Mouse (Mus musculus) spleen, adult 2 months (tissue): ENCODE measurements around the gene Acot12. TPM values are rescaled to one million over a fixed set of nuclear protein-coding genes. Genes with fewer than 3 reads are reported as not detected.
"Not testable (repeated sequence)": the region's sequence is repeated elsewhere in the genome, so short reads cannot be mapped to it uniquely, and the experiment has no call there.

Source experiments
- DNase-seq, 2 experiments: peaks; one replicate each; pipeline versions ENCODE4 v3.0.0 to v3.0.0-alpha.2; 2012 to 2021; ENCODE audit warnings: low spot score in 2 of 2, low read depth in 1 of 2
- H3K27ac ChIP-seq: fragments of 200-500 bp; 2 replicates; pipeline ENCODE4 v1.5.1; 2012; ENCODE audit warnings: low read length, inconsistent platforms; ENCODE audit not compliant: insufficient read depth
- H3K27me3 ChIP-seq: fragments of 200-500 bp; 2 replicates; pipeline ENCODE4 v1.6.1; 2012; ENCODE audit warnings: mild to moderate bottlenecking, moderate library complexity, low read length, inconsistent platforms; ENCODE audit not compliant: control insufficient read depth, insufficient read depth
- H3K36me3 ChIP-seq: fragments of 200-500 bp; 2 replicates; pipeline ENCODE4 v1.6.1; 2012; ENCODE audit warnings: mild to moderate bottlenecking, low read length, inconsistent platforms; ENCODE audit not compliant: control insufficient read depth, insufficient read depth
- H3K4me1 ChIP-seq: fragments of 200-500 bp; 2 replicates; pipeline ENCODE4 v1.6.1; 2011; ENCODE audit warnings: inconsistent platforms; ENCODE audit not compliant: control insufficient read depth, insufficient read depth, insufficient read length
- H3K4me3 ChIP-seq: fragments of 200-500 bp; 2 replicates; pipeline ENCODE4 v1.5.1; 2011; ENCODE audit warnings: mild to moderate bottlenecking, inconsistent platforms; ENCODE audit not compliant: insufficient read depth, insufficient read length; ENCODE audit errors: extremely low read depth
- CTCF ChIP-seq: fragments of 200-500 bp; IDR thresholded peaks from 2 replicates; pipeline ENCODE4 v1.5.1; 2011; ENCODE audit warnings: mild to moderate bottlenecking, inconsistent platforms; ENCODE audit not compliant: insufficient read depth, insufficient read length, insufficient replicate concordance; ENCODE audit errors: extremely low read depth
- POLR2A ChIP-seq: fragments of 200-500 bp; IDR thresholded peaks from 2 replicates; pipeline ENCODE4 v1.6.1; 2011; ENCODE audit warnings: low read depth, low read length, inconsistent platforms
- WGBS: fragments of 180-500 bp; shearing (Covaris S2); methylation state at CpG from one replicate; pipeline ENCODE4 v1.1.7; 2018; 5-methylcytosine and 5-hydroxymethylcytosine counted together
- polyA plus RNA-seq: library from polyadenylated mRNA; depleted of rRNA; stranded (reverse); fragments of >200 nt; gene quantifications from 2 replicates; pipeline ENCODE4 v1.2.3, GENCODE M21; 2012

The Acot12 gene
- polyA plus RNA-seq, 1 experiment = not detected

DNA sequence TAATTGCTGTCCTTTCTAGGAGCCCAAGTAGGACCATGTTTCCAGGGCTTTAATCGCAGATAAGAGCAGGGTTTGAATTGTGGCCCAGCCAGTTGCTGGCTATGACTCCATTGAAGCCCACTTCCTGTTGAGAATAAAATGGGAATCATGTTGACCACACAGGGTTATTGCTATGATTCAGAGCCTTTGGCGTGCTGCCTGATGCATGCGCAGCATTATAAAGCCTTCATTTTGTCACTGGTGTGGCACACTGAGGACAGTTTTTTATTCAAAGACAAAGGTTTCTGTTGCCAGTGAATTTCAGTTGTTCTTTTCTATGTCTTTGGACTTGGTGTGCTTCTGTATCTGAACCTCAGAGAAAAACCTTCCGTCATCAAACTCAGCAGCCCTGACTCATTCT is 14.9 kb downstream of the Acot12 start:
- no peak for DNase-seq
- TF ChIP-seq CTCF (no peak), POLR2A (no peak)
- H3K27ac ChIP-seq = no peak overlapping the region
- 91% methylated on average over 4 of the region's 4 CpGs for WGBS
- no peaks in the 10 kb centered on the region for H3K27me3 ChIP-seq
- no peak overlapping the region for H3K4me3 ChIP-seq
- H3K36me3 ChIP-seq = no peaks in the 10 kb centered on the region
- H3K4me1 ChIP-seq = no peaks in the 10 kb centered on the region

DNA sequence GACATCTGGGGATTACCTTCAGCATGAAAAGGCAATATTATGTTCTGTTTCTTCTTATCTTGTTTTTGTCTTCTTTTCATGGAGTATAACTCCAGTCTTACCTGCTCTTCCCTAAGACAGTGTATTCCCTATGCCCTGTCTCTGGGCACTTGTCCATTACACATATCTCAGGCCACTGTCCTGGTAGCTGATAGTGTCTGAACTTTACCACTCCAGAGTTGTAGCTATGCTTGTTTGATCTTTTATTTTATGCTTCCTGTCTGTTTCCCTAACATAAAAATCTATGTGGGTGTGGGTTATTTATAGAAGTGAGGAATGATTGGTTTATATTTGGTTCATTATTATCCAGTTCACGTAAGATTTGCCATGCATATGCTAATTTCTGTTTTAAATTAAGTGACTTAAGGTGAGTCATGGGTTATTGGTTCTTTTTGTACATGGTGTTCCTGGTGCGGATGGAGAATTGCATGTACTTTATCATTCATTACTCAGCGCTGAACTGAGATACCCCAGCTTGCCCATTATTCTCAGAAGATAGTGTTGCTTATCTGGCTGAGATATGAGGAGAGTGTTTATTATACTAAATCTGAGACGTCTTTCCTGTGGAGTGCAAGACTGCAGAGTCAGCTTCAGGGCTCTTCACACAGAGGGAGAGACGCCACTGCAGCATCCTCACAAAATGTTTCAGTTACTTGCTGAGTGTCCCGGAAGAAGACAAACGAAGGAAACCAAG is 17.2 kb downstream of the Acot12 start:
- Histone ChIP-seq H3K4me1 (no peaks in the 10 kb centered on the region), H3K27me3 (no peaks in the 10 kb centered on the region), H3K36me3 (no peaks in the 10 kb centered on the region), H3K27ac (no peak overlapping the region), H3K4me3 (no peak overlapping the region)
- no peak for DNase-seq
- 87% methylated on average over 7 of the region's 7 CpGs for WGBS
- TF ChIP-seq CTCF (no peak), POLR2A (no peak)

GRCm38 (mm10) chr13:91759791-91760190 is 18.5 kb downstream of the Acot12 start:
- 77% methylated on average over 8 of the region's 8 CpGs for WGBS
- H3K4me3 ChIP-seq = no peak overlapping the region
- no peaks in the 10 kb centered on the region for H3K27me3 ChIP-seq
- TF ChIP-seq POLR2A (no peak), CTCF (no peak)
- no peaks in the 10 kb centered on the region for H3K36me3 ChIP-seq
- DNase-seq = no peak
- H3K4me1 ChIP-seq = no peaks in the 10 kb centered on the region
- H3K27ac ChIP-seq = no peak overlapping the region

- no peak for DNase-seq
- Histone ChIP-seq H3K4me3 (no peak overlapping the region), H3K4me1 (no peaks in the 10 kb centered on the region), H3K36me3 (no peaks in the 10 kb centered on the region), H3K27me3 (no peaks in the 10 kb centered on the region), H3K27ac (no peak overlapping the region)
- WGBS = 80% methylated on average over 8 of the region's 8 CpGs
- TF ChIP-seq POLR2A (no peak), CTCF (no peak)
Observed at GRCm38 (mm10) chr13:91760302-91761050, 19.2 kb downstream of the Acot12 start.

DNA sequence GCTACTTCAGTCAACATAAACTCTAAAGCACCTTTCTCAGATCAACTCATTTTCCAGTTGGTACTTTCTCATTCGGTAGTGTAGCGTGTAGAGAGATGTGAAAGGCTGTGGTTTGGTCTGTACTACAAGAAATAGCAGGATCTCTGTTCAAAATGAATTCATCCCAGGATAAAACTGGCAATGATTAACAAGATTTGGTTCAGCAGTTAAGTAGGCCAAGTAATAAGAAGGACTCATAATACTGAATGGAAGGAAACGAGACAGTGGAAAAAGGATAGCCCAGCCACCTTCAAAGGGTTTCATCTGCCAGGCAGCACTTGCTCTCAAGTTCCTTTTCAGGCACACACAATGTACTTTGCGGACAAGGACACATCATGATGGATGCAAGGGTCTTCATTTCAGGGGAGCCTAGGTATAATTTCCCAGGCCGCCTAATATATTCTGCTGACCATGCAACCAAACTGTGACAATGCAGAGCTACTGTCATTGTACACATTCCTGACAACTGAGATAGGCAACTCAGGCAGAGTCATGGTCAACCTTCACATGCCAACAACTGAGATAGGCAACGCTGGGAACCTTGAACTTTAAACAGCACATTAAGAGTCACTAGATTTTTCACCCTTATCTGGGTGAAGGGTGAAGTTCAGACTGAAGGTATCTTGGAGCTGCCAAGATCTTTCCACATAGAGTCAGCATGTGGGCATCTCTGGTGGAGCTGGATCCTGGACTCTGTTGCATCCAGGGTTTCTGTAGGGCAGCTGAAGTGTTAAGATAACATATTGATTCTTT is 20.5 kb downstream of the Acot12 start:
- H3K27ac ChIP-seq = no peak overlapping the region
- WGBS = 94% methylated on average over 6 of the region's 6 CpGs
- H3K4me3 ChIP-seq = no peak overlapping the region

GRCm38 (mm10) chr13:91763654-91764053 is 22.3 kb downstream of the Acot12 start:
- not testable (repeated sequence) for H3K27me3 ChIP-seq, H3K4me3 ChIP-seq, DNase-seq, H3K27ac ChIP-seq, H3K36me3 ChIP-seq, H3K4me1 ChIP-seq
- 94% methylated on average over 3 of the region's 3 CpGs for WGBS

More for the DNA sequence above, 20.5 kb downstream of the Acot12 start:
- TF ChIP-seq CTCF (no peak), POLR2A (no peak)
- Histone ChIP-seq H3K4me1 (no peaks in the 10 kb centered on the region), H3K36me3 (no peaks in the 10 kb centered on the region), H3K27me3 (no peaks in the 10 kb centered on the region)
- no peak for DNase-seq
